Mouse (Mus musculus) heart, postnatal 14 days (tissue): ENCODE results near the gene Nfe2l2. TPM values are rescaled to one million over a fixed set of nuclear protein-coding genes. Genes with fewer than 3 reads are reported as not detected.
"Not testable (repeated sequence)": the region's sequence is repeated elsewhere in the genome, so short reads cannot be mapped to it uniquely, and the experiment has no call there.

Experiments used
- DNase-seq, 2 experiments: peaks; one replicate each; pipeline ENCODE4 v3.0.0; 2021 to 2022
- intact Hi-C: fragments of 180-260 bp; cut with DNase I; formaldehyde crosslinking; loops from one replicate; pipeline ENCODE4 v1.15.1; 2025
- total RNA-seq, 2 experiments: library from RNA; stranded (reverse); gene quantifications; 2 replicates each; pipeline ENCODE4 v1.2.3; 2021

The Nfe2l2 gene
- total RNA-seq, 2 experiments from 2014 or later, result 67.5 to 78.8 TPM

DNA sequence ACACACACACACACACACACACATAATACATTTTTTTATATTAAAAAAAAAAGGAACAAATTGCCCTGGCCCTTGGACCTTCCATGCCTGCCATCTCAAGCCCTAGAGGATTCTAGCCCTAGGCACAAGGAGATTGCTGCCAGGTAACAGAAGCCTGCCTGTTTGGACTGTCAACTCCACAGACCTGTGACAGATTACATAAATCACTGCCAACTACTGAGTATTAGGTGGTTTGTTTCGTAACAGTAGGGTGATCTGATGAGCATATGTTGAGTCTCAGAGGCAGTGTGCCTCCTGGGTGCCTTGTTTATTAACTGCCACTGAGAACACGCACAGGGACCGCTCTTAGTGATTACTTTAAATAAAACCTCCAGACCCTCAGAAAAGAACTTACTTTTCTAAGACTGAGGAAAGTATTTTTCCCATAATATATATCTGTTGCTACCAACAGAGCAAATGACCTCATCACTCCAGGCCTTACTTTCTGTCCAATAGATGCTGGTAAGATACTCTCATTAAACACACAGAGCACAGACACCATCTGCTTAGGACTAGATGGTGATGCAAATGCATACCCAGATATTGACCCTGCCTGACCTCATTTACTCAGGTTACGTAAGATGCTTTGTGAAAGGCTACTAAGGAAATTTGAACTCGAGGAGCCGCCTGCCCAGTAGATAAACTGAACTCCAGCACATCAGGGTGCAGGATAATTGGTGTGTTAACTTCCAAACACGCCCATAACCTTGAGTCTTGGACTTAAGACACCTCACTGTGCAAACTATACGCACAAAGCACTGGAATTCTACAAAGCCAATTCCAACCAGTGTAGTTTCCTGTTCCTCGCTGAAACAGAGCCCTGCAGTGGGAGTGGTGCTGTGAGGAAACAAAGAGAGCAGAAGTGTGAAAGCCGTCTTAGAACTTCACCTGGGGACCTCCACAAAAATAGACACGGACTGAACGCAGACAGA is 11.9 kb upstream of the Nfe2l2 start:
- intact Hi-C loops, result no loop called here
- DNase-seq, result no peak

DNA sequence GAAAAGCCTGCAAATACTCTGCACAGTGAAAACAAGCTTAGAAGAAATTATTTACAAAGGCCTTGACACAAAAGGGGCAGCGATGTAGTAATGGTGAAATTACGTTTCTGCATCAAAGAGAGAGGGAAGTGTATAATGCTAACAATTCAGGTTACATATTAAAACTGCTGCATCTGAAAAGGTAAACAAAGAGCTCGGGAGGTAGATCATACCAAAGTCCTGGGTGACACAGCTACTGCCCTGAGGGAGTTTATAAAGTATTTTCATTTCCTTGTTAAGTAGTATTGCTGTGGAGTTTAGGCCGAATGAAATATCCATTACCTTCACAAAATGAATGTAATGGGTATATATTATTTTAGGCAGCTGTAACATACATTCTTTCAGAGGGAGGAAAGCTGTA is 10.3 kb upstream of the Nfe2l2 start:
- intact Hi-C loops, result no loop called here
- no peak for DNase-seq

DNA sequence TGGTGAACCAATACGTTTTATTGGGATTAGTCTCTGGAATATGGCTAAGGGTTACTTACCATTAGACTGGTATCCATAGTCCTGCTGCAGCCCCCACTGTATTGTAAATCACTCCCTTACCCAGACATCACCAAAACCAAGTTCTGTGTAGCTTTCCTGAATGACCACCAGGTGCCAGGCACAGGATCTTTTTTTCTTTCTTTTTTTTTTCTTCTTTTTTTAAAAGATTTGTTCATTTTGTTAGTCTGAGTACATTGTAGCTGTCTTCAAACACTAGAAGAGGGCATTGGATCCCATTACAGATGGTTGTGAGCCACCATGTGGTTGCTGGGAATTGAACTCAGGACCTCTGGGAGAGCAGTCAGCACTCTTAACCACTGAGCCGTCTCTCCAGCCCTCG is 8.6 kb upstream of the Nfe2l2 start:
- intact Hi-C loops, result no loop called here
- DNase-seq, result no peak

DNA sequence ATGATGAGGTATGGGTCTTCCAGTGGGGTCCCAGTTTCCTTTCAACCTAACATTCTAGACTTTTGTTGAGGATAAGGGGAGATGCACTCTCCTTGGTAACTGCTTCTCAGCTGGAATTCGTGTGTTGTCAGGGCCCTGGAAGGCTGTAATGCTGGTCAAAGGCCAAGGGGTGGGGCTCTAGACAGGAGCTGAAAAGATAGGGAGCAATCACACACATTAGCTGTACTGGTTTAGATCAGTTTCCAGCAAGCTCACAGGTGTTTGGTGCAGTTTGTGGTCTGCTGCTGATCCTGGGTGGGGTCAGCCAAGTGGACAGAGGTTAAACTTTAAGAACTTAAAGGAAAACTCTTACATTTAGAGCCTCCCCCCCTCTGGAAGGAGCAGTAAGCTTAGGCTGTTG is 3.0 kb upstream of the Nfe2l2 start:
- DNase-seq, result no peak
- intact Hi-C loops, result loop anchor here (5.0 kb wide), 2 partner anchors 55 to 70 kb away; no protein-coding TSS in a partner anchor

DNA sequence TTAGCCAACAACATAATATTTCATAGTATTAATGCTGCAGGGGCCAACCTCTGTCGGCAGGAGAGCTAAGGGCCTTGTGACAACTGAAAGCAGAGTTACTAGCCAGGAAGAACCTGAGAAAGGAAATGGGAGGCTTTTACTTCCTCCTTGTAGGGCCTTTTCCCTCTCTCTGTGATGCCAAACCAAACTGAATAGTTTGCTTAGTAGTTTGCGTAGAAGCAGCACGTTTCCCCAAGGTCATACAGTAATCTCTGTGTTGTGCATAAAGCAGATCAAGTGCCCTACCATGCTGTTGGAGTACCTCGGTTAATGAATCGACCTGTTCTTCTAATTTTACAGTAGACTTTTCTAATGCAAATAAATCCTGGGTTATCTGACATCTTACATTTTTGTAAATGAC is 2.0 kb upstream of the Nfe2l2 start:
- intact Hi-C loops, result loop anchor here (5.0 kb wide), 2 partner anchors 56 to 71 kb away; no protein-coding TSS in a partner anchor
- no peak for DNase-seq

DNA sequence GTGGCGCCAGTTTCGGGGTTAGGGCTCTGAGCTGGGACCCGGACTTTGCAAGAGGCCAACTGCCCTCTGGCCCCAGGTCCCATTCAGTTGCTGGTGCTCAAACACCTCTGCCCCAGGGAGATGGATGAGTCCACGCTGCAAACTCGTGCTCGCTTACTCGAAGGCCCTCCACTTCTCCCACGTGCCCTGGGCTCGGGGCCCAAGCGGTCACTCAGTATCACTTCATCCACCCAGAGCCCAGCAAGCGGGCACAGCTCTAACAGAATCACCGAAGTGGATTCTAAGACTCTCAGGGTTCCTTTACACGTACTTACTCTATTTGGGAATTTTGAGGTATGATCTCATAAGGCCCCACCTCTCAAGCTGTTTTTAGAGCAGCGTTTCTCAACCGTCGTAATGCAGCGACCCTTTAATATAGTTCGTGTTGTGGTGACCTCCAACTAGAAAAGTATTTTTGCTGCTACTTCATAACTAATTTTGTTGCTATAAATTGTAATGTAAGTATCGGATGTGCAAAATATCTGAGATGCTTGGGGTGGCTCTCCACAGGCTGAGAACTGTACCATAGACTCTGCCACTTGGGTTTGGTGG is 816 bp upstream of the Nfe2l2 start:
- intact Hi-C loops, result loop anchor here (5.0 kb wide), 2 partner anchors 57 to 72 kb away; no protein-coding TSS in a partner anchor

DNA sequence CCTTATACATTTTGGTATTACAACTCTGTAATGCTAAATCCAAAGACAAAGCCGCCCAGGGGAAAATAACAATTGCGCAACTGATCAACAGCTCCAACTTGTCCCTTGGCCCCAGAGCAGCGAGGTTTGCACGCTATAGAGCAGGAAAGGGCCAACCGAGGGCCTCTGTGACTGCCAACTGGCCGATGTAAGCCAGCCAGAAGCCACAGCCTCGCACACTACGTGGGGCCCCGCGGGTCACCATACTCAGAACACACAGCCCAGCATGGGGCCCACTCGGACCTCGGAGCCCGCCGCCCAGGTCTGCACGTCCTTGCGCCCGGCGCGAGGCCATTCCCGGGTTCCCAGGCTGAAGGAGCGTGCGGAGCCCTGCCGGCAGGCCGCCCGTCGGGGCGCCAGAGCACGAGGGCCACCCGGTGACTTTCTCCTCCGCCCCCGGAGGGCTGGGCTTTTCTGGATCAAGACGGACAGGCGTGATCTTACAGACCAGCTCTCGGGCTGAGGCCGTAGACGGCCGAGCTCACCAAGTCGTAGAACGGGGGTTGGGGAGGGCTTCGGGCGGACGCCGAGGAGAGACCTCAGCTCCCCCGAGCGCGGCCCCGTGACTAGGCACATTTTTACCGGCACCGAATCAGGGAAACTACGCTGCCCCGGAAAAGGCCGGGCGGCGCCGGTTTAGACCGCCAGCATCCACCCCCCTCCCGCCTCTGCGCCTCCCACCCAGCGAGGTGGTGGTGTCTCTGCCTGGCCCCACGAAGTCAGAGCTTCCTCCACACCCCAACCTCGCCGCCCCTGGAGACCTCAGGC is 863 bp downstream of the Nfe2l2 start:
- intact Hi-C loops, result loop anchor here (1.0 to 5.0 kb wide), 4 partner anchors 21 to 259 kb away; partner anchors contain the start of gene Hnrnpa3
- peak; percentile 92 for DNase-seq

More for the DNA sequence above, 816 bp upstream of the Nfe2l2 start:
- peak in 1 of 2 experiments; percentile 62 for DNase-seq

DNA sequence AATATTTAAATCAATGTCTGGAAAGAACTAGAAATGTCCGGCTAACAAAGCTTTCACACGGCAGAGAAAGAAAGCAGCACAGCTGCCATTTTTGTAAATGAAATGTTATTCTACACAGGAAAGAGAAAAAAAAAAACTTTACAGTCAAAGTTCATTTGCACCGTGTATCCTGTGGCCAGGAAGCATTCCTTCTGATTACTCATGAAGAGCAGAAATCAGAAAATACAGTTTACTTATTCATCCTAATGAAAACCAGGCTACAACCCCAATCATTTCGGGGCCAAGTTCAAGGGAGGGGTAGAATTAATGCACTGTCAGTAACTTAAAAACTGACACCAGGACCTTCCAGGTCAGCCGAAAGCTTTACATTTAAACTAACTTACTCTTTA is 1.9 kb downstream of the Nfe2l2 start:
- intact Hi-C loops, result loop anchor here (2.0 to 5.0 kb wide), 3 partner anchors 20 to 260 kb away; no protein-coding TSS in a partner anchor

DNA sequence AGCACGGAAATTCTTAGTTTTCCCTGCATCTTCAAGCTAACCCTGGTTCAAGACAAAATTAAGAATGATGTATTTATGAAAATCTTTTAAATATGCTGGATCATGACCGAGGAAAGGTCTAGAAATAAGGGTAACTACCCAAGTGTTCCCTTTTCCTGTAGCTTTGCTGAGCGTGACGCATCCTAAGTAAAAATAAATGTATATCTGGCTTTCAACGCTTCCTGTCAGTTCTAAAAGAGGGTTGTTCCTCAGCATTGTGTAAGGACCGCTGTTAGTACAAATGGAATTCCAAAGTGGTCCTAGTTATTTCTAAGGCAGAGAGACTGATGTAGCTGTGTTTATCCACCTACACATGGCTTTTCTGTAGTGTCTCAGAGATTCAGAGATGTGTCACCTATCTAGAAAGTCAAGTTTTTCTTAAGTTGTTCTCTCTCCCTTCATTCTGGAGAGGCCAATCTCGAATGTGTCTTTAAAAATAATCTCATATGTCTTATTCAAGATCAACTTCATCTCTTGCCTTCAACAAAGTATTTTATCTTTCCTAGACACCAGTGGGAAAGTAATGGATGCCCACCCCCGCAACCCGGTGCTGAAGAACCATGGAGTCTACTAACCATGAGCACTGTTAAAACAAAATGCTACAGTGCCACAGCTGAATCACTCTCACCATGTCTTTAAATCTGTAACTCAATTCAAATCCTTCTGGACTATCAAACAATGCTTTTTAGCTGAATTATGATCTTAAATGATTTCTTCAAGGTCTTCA is 2.4 kb downstream of the Nfe2l2 start:
- DNase-seq, result no peak
- intact Hi-C loops, result loop anchor here (2.0 to 5.0 kb wide), 3 partner anchors 19 to 260 kb away; no protein-coding TSS in a partner anchor

More for the DNA sequence above, 1.9 kb downstream of the Nfe2l2 start:
- no peak for DNase-seq

DNA sequence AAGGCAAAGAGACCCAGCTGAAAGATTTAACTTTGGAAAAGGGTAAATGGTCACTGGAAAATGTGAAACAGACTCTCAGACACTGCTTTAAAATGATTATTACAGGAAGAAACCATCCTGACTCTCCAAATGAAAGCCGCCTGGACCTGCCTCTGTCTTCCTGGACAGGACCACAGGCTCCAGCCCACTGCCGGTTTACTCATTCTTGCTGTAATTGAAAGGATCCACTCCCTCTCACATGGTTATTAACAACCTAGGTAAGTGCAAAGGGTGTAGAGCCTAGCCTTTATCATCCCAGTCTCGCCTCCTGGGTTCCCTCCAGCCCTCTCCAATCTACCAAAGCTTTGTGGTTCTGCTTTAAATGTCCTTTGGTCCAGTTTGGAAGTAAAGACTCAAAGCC is 3.2 kb downstream of the Nfe2l2 start:
- intact Hi-C loops, result loop anchor here (5.0 kb wide), 2 partner anchors 89 to 261 kb away; no protein-coding TSS in a partner anchor
- DNase-seq, result no peak

DNA sequence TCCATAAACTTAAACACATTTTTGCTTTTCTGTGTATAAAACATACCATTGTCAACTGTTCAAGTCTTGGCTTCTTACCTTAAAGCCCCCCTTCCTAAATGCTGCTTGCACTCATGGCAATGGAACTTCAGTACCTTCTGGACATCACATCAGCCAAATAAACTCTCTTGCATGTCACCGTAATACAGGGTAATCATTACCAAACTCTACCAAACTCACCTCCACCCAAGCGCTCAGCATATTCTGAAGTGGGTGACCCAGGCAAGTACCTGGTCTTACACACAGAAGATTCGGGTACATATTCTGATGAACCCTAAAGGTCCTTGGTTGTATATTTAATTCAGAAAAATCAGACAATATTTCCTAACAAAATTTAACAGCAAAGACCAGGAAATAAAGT is 3.9 kb downstream of the Nfe2l2 start:
- intact Hi-C loops, result loop anchor here (5.0 kb wide), 2 partner anchors 88 to 262 kb away; no protein-coding TSS in a partner anchor
- no peak for DNase-seq

DNA sequence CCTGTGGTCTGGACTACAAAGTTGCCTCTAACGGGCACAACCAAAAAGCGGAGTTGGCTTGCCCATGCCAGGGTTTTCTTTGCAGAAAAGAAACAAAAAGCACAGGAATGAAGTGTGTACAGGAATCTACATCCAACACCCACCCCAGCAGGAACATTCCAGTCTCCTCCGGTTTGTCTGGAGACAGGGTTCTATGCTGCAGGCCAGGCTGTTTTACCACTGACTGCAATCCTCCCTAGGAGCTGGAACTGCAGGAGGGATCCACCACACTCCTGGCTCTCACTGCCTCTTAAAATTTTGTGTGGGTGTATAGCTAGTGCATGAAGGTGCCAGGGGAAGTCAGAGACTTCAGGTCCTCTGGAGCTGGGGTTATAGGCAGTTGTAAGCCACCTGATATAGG is 5.6 kb downstream of the Nfe2l2 start:
- DNase-seq, result no peak
- intact Hi-C loops, result no loop called here

DNA sequence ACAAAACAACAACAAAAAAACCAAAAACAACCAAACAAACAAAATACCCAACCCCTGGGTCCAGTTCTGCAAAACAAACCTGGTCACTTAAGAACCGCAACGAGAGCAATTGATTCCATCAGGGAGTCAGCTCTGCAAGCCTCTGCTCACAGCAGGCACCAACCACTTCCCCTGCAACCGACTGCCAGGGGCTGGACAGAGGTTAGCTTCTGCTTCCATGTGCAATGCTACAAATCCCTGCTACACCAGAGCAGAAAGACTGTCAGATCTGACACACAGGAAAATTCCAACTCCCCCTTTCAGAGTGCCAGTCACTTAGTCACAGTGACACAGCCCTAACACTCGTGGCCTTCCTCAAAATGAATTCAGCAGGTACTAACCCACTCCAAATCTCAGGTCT is 6.4 kb downstream of the Nfe2l2 start:
- intact Hi-C loops, result no loop called here
- DNase-seq, result no peak

DNA sequence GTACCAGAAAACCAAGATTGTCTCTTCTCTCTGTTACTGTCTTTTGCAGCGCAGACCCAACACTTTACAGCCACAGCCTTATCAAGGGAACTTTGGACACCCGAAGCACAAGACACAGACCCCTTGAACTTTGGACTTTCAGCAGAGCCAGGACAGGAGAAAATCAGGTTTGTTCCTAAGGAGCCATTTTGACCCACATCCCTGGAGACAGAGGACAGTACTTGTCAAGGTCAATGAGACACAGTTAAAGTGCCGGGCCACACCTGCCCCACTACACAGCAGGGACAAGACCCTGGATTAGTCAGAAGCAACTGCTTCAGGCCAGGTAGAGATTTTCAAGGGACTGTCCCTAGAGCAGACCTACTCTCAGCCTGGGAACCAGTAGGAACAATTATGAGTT is 7.2 kb downstream of the Nfe2l2 start:
- no peak for DNase-seq
- intact Hi-C loops, result no loop called here

DNA sequence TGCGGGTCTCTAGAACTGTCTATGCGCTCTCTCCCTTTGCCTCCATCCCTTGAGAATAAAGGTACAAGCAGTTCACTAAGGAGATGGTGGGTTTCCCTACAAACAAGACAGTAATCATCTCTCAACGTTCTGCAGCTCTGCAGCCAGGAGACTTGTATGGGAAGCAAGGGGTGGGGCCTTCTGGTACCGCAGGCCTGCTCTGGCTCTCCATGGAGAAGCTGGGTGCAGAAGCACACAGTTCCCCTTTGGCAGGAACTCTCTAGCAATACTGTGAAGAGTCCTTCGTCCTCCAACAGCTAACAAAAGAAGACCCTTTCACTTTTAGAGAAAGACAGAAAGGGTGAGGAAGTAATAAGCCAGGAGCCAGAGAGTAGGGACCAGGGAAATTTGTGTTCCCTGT is 8.1 kb downstream of the Nfe2l2 start:
- DNase-seq, result no peak
- intact Hi-C loops, result no loop called here

DNA sequence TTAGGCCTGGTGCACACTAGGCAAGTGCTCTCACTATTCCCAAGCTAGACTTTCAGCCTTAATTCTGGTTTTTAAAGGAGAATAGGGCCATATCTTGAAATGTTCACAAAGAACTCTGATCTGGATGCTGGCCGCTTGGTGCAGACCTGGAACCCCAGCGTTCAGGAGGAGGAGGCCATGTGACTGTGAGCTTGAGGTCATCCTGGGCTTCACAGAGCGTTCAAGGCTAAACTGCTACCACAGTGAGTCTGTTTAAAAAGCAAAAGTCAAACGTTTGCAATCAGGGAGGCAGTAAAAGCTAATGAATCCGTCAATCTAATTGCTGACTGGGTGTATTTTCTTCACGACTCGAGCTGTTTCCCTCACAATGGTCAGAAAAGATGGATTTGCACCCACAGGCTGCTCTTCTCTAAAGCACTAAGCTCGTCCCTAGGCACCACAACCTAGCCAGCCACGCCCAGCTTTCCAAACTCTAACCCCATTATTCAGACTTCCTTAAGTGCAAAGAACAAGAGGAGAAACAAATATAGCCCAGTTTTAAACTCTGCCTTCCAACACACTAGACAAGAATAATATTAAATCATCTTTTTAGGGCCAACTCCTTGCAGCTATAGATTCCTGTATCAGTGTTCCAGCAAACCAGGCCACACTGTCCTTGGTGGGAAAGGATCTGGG is 8.6 kb downstream of the Nfe2l2 start:
- DNase-seq, result no peak
- intact Hi-C loops, result no loop called here

DNA sequence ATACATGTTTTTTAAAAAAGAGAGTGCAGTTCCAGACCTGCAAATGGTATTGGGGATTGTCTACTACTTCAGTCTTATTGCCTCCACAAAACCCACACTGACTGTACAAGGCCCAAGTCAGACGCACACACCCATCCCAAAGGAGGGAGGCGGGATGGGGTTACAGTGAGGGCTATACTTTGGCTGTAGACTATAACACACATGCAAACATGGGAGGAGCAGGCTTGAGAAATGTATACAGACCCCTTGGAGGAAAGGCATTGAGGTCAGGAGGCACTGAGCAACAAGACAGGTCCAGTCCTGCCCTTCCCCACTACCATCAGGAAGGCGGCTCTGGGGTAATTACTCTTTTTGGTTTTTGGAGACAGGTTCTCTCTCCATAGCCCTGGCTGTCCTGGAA is 9.5 kb downstream of the Nfe2l2 start:
- intact Hi-C loops, DNase-seq: not testable (repeated sequence)

DNA sequence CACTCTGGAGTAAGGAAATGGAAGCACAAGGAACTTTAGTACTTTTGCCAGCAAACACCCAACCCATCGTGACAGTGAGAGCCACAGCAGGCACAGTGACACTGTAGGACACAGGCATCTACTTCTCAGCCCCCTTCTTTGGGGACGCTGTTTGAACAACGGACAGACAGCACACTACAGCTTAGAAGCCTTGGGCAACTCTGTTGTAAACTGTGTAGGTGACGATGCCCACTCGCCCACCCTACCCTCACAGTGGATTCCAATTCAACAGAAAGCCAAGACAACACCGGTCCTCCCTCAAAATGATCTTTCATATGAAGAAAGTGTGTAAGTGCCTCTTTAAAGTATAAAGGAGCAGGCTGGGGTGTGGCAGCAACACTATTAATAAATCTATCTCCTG is 12.1 kb downstream of the Nfe2l2 start:
- DNase-seq, result no peak
- intact Hi-C loops, result no loop called here

DNA sequence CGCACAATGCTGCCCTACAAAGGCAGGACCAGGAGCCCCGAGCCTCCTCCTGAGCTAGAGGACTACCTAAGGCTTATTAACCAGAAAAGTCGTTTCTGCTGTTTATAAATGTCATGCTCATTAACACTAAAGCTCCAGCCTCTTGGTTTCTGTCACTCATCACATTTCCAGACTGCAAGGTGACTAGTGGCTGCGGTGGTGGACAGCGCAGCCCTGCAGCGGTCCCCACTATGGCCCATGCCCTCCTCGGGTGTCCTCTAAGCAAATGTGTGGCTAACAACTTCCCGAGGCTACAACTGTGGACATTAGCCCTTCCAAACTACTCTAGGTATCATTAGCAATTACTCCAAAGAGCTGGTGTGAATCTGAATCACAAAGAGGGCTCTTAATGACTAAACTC is 13.1 kb downstream of the Nfe2l2 start:
- intact Hi-C loops, result no loop called here
- no peak for DNase-seq
